Mouse (Mus musculus): ENCODE measurements around the gene St6galnac3.
"Not testable (repeated sequence)": the region's sequence is repeated elsewhere in the genome, so short reads cannot be mapped to it uniquely, and the experiment has no call there.

Gene St6galnac3

DNA sequence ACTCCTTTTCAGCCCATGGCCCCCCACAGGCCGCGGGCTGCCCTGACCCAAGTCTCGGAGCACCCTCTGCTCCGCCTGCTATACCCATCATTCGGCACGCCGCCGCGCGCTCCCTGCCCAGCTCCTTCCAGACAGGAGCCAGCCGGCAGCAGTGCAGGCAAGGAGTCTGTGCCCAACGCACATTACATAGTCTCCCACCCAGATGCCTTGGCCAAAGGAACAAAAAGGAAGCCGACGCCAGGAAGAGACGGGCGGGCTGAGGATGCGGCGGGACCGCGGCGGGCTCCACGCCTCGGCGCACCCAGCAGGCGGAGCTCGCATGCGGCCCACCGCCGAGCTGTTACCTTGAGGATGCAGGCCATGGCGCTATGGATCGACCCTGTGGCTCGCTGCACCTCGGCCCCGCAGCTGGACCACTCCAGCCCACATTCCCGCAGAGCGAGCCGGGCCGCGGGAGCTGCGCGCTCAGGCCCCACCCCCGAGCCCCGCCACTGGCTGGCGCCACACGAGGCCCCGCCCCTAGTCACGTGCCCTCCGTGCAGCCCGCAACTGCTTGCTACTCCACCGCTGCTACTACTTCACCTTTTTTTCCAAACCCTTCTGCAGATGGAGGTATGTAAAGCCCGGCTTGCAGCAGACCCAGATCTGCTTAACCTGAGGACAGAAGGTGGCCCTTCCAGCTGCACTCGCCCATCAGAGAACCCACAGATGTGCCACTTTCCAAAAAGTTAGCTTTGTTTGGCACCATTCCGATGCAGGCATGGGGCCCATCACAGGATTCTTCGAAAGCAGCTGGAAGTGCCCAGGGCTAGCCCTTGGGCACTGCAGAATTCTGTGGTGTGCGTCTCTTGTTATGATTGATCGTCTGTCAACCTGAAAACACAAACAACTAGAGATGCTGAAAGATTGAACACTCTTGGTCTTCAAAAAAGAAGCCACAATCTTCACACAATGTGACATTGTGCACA, at the start of gene St6galnac3:
St6galnac3 (minus strand) TSS at position 474 of the 968 bp plus-strand sequence.
- DNase-seq = peak; percentile 88

DNA sequence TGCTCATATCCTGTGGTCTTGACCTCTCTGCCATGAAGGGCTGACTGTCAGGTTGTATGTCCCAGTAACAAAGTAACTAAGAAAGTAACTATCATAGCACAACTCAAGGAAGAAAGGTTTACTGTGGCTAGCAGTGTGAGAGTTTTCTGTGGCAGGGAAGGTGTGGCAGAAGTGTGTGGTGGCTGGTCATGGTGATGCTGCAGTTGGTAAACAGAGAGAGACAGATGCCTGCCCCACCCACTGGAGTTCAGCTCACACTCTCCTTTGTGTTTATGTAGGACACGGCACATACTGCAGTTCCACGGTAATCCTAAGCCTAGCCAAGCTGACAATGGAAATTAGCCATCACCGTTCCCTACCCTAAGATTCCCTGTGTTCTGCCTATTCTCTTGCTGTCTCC, 49.6 kb upstream of the St6galnac3 start:
- no peak for DNase-seq

DNA sequence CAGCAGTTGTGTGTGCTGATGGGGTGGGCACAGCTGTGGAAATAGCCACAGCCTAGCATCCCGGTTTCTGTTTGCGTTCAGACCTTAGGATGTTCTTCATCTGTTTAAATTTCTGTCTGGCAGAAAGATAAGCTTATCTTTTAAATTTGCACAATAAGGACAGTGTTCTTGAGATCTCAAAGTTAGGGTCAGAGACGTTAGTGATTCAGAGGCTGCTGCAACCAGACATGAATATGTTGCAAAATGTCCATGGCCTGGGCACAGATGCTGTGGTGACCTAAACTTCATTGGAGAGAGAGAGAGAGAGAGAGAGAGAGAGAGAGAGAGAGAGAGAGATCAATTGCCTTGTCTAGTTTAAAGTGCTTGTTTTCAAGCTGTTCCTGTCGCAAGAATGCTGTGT, 46.5 kb upstream of the St6galnac3 start:
- DNase-seq = no peak

DNA sequence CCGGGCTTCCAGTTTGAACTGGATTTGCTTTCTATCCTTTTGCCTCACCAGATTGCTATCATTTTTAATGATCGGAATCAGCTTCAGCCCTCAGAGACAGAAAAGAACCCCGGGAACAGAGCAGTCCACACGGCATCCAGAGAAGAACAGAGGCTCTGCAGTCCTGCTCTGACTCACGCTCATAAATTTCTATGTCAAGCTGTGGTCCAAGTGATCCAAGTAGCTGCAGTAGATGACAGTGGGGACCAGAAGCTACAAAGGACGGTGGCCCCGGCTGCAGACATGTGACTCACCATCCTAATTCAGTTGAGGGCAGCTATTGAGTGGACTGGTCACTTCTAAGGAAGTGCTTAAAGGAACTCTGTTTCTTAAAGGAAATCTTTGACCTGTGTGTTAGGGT, 45.6 kb upstream of the St6galnac3 start:
- DNase-seq = no peak

DNA sequence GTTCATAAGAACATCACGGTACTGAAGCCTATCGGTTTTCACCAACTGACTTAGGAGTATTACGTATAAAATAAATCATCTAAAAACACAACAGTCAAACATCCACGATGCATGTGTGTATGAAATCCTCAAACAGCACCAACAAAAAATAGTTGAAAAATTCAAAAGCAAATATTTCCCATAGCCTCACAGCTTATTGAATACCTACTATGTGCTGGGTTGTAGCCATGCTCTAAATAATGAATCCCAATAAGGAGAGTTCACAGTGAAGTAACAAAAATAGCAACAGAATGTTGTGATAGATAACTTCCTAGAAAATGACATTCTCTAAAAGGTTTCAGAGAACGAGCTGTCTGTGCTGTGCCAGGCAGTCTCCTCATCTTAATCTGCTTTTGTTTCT, 44.2 kb upstream of the St6galnac3 start:
- no peak for DNase-seq

DNA sequence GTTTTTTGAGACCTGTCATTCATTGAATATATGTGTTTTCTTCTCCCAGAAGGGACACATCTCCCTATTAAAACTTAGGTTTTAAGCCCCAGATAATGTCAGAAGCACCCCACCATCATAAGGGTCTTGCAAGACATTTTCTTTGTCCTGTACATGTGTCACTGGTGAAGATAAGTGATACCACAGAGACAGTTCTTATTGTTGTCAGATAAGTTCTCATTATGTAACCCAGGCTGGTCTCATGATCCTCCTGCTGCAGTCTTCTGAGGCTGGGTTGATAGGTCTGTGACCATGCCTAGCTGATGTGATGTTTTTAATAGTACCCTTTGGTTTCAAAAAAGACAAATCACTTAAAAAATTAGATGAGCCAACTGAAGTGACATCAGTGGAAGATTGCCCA, 40.2 kb upstream of the St6galnac3 start:
- no peak for DNase-seq

DNA sequence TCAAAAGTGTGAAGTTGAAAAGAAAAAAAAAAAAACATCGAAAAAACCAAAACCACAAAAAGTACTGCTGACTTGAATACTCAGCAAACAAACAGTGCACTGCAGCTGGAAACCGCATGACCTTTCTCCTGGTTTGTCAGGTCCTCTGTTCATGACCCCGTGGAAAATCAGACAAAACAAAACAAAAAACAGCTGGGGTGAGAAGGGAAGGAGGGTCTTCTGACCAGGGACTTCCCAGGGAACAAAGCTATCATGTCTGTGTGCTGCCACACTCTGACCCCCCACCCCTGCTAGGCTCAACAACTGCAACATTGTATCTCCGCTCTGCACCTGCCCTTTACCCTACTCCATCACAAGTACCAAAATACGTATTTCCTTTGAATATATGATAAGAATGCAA, 39.8 kb upstream of the St6galnac3 start:
- no peak for DNase-seq

DNA sequence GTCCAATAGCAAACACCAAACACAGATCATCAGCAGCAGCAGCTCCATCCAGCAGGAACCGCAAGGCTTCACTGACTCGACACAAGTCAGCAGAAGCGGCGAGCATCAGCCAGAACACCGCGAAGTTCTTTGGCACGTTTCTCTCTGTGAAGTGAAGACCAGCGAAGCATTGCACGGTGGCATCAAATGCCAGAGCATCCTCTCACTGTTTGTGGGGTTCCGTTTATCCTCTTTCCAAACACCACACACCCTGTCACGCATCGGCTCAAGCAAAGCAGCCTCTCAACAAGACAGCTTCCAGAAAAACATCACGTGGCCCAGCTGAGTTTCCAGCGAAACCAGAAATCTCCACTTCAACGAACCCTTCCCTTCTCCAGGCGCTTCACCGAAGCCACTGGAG, 36.2 kb upstream of the St6galnac3 start:
- no peak for DNase-seq

DNA sequence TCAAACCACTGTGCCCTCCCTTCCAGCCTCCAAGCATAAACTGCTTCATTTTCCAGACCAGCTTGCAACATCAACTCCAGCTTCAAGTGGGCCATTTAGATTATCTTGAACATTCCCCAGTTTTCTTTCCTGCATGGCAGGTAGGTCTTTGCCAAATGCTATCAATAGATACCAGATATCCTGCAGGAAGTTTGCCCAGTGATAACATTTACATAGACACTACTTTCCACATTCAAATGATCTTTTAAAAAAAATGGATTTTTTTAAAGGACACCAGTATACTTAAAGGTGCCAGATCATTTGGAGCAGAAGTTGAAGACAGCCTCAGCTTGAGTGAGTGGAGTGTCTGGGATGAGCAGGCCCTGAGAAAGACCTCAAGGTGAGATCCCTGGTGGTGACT, 34.3 kb upstream of the St6galnac3 start:
- DNase-seq = no peak

DNA sequence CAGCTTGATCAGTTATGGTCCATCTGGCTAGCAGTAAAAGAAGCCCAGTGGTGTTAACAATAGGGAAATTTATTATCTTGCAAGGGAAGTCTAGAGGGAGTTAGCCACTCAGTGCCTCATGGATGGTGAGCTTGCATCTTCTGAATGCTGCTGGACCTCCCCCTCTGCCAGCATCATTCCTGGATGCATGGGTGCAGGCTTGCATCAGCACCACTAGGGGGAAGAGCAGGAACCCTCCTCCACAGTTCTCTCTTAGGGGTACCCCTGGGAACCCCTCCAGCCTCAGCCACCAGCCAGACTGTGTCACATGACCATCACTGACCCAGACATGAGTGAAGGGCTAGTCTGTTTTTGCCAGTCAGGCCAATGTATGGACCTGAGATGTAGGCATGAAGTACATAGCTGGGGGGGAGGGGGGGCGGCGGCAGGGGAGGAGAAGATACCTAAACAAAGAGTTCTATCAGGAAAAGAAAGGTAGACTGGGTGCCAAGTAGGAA, 31.6 kb upstream of the St6galnac3 start:
- no peak for DNase-seq

DNA sequence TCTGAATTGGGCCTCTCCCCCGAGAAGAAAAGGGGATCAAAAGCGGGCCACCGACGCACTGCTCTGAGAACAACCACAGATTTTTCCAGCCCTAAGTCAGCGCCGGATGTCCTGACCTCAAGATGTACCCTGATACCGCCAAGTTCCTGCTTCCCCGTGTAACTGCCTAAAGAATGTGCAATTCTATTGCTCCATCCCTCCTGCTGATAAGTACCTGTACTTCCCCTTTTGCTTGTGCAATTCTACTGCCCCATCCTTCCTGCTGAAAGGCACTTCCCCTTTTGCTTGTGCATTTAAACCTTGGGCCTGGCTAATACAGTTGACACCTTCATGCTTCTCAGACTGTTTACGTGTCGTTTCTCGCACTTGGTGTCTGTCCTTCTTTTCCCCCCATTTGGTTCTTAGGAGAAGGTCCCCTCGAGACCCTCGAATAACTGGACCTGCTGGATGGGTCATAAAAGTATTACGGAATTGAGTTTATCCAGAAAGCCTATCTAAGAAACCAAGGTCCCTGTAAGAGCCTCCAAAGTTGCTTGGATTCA, 30.9 kb upstream of the St6galnac3 start:
- not testable (repeated sequence) for DNase-seq

DNA sequence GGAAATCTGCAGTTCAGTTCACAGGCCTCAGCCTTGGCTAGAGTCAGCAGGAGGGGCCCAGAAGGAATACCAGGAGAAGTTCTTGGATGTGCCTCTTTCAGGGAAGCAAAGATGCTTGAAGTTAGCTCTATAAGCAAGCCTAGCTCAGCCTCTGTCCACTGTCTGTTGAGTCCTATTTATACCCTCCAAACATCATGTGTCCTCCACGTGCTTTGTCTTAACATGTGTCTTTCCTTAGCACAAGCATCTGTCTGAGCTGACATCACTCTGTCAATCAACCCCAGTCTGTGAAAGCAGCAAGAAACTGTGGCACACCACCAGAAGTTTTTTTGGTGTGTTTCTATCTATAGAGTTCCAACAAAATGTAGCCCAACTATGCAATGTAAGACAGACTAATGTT, 26.5 kb upstream of the St6galnac3 start:
- DNase-seq = no peak

DNA sequence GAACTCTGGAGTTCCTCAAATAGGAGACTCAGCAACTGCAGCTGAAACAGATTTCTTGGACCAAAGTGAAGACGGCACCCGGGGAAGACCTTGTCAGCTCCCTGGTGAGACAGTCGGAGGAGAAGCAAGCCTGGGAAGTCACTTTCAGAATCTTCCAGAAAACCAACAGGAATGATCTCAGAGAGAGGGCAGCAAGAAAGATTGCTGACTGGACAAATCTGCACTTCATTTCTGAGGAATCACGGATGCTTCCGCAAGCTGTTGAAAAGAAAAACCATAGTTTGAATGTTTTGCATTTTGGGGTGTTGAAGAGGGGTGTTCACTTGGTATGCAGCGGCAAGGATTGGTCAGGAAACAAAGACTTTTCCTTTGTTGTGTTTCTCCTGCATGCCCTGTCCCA, 24.4 kb upstream of the St6galnac3 start:
- no peak for DNase-seq

DNA sequence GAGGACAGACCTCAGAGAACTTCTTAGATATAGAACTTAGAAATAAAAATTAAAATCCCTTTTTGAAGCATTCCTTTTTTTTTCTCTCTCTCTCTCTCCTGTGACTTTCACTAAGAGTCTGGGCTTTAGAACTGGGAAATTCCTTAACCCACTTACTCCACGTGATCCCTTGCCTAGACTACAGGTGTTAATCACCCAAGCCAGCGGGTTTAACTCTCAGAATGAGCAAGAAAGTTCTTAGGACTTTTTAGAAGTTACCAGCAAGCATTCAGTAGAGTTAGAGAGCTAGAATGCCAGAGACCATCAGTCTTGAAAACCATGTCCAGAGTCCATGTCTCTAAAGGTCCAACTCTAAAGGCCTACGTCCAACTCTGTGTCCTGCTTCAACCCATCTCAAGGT, 23.3 kb upstream of the St6galnac3 start:
- no peak for DNase-seq

DNA sequence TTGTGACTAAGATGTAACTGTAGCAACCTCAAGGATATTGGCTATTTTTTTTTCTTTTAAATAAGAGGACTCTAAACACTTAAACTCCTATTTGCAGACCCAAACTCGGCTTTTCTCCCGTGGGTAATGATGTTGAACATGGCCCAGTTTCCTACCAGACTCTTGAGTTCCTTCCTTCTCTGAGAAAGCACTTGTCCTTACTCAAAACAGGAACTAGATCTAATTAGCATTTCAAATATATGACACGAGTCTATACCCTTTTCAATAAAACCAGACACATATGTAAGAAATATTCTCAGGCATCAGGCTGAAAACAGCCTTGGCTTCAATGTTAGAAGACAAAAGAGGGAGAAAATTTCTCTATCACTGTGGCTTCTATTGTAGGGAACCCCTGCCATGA, 20.1 kb upstream of the St6galnac3 start:
- DNase-seq = no peak

DNA sequence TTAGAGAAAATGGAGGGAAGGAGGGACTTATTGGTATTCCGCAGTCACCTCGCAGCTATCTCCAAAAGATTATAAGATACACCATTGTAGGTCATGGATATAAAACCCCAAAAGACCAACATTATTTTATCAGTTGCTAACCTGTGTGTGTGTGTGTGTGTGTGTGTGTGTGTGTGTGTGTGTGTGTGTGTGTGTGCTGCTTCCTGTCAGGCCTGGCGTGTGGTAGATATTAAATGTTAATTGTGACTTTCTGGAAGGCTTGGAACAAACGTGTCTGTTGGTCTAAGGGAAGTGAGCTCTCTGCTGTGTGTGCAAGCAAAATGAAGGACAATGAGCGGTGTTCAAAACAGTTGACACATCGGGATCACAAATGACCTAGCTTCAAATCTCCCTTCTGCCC, 19.5 kb upstream of the St6galnac3 start:
- no peak for DNase-seq

DNA sequence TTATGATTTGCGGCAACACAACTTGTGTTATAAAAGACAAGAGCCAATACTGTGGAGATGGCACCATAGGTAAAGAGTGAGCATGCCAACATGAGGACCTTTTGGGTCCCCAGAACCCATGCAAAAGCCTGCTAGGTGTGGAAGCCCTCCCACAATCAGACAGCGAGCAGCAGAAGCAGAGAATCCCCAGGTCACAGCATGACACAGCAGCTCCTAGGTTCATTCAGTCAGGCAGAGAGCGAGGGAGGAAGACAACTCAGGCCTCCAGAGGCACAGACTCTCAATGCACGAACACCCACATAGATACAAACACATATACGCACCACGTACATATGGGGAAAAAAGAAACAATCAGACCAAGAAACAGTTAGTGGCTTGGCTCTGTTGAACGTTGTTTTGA, 16.8 kb upstream of the St6galnac3 start:
- no peak for DNase-seq

DNA sequence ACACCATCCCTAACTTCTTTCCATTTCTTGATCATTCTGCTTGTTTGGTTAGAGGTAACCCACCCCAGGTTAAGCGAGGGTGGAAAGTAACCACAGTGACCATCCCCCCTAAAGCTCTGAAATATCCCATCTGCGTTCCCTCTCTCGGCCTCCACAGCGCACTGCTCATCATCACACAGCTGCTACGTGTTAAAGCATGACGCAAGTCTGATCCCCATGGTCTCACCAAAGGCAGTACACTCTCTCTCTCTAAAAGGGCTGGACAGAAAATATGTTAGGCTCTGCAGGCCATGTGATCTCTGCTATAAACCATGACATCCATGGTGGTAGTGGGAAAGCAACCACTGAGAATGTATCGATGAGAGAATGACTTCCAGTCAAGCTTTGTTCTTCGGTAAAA, 14.4 kb upstream of the St6galnac3 start:
- DNase-seq = no peak

DNA sequence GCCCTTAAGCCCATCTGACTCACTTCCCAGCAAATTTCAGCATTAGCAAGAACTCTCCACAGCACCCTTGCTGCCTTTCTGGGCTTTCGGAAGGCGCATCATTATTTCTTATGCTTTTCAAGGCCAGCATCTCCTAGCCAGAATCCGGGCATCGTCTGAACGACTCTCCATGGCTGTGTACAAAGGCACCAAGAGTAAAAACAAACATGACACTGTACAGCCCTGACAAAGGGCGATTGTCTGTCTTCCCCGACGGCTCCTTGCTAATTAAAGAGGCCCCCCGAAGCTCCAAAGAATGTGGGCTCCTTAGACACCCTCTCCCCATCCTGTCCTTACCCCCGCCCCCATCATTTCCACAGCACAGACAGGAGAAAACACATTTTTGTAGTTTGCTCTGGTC, 13.4 kb upstream of the St6galnac3 start:
- DNase-seq = no peak

DNA sequence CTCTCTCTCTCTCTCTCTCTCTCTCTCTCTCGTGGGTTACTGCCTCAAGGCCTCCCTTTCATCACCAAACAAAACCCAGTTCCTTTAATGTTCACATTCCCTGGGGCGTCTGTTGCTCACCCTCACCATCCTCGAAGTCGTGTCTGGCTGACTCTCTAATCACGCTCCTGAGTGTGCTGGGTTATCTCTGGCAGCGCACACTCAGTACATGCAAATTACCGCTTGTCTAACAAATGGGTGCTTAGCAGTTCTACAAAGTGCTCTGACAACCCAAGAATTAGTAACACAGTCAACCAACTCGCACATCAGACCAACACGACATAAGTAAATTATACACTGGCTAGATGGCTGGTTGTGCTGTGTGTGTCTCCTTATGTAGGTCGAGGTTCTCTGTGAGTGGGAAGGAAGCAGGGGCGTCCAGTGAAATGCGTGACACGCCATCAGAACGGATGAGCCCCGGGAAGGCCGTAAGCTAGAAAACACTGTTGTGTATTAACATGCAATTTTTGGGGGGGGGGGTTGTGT, 11.8 kb upstream of the St6galnac3 start:
- DNase-seq = no peak

DNA sequence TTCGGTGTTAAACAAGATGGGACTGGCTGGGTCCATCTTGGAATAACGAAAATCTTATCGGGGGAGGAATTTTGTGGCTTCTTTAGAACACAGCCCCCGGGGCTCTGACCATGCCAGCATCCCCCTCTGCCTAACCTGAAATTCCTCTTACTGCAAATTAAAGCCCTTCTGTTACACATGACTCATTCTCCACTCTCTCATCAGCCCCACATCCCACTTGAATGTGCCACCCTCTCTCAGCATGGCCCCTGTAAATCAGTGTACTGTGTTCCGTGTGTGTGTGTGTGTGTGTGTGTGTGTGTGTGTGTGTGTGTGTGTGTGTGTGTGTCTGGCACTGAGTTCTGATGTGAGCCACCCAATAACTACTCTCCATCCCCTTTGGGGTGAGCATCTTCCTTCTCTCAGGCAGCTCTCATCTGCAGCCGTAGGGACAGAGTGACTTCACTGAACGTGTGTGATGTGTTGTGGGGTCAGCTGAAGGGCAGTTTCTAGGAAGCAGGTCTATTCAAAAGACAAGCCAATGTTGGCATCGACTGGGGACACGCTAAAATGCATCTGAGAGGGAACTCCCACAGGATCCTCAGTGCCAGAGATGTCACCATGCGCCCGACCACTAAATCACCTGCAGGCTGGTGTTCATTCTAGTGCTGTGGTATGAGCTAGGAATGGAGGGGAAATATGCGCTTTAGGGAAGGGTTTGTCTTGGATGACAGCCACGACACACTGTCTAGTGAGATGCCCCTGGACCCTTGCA, 11.0 kb upstream of the St6galnac3 start:
- DNase-seq = no peak

DNA sequence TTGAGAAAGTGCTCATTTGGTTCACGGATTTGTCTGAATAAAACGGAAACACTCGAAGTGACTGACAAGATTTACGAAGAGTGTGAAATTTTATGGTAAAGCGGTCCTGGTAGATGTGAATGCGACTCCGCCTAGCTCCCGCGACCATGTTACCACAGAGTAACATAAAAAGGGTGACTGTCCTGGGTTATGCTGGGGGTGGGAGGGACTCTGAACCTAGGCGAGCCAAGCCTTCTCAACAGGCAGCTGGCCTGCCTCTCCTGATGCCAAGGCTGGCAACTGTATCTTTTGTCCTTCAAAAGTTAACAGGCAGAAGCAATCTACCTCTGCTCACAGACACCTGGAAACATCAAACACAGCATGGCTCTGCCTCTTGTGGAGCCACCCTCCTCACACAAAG, 9.8 kb upstream of the St6galnac3 start:
- DNase-seq = no peak
